Mouse (Mus musculus) layer of hippocampus, adult 11-12 months (tissue): ENCODE data around the gene Midn.
"Not testable (repeated sequence)": the region's sequence is repeated elsewhere in the genome, so short reads cannot be mapped to it uniquely, and the experiment has no call there.

Experiments used
- DNase-seq: peaks from one replicate; pipeline ENCODE4 v3.0.0; 2022; ENCODE audit warnings: low spot score

Gene Midn

DNA sequence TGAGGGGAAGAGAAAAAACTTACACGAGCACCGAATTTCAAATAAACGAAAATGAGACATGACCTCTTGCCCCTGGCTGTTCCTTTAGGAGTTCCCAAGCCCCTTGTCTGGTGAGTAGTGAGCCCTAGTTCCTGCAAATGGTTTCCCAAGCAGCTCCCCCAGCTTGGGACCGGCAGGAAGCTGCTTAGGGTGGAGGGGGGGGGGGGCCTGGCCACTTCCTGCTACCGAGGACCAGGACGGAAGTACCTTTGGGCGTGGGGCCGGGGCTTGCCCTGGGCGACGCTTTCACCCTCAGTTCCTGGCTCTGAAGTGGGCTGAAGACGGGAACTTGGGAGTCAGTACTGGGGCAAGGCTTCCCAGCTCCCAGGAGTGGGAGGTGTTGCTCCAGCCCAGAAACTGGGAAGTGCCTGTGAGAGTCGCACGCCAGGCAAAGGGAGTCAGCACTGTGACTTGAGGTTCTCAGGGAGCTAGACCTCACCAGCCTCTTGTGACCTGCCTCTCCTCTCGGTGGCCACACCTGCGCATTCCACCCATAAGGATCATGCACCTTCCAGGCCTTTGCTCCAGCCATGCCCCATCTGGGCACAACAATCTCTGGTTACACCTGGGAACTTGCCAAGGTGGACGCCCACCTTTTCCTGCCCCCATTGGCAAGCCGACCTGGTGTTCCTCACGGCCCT is 10.4 kb downstream of the Midn start:
- no peak for DNase-seq

DNA sequence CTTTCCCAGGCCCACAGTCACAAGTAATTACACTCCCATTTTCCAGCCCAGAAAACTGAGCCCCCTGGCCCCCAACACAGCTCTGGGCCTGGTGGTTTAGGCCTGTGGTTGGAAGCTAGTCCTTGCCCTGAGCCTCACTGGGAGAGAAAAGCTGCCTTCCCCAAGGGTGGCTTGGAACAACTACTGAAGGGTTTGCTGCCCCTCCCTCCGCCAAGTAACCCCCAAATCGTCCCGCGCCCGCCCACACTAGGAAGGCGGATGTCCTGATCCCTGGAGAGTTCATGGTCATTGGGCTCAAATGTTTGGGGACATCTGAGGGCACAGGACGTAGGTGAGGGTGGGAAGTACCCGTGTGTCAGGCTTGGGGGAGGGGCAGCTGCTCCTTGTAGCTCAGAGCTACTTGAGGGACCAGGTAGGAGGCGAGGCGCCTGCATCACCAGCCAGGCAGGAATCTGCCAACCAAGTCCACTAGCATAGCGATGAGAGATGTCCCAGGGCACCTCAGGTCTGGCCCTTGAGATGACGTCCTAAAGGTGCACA is 11.0 kb downstream of the Midn start:
- no peak for DNase-seq

DNA sequence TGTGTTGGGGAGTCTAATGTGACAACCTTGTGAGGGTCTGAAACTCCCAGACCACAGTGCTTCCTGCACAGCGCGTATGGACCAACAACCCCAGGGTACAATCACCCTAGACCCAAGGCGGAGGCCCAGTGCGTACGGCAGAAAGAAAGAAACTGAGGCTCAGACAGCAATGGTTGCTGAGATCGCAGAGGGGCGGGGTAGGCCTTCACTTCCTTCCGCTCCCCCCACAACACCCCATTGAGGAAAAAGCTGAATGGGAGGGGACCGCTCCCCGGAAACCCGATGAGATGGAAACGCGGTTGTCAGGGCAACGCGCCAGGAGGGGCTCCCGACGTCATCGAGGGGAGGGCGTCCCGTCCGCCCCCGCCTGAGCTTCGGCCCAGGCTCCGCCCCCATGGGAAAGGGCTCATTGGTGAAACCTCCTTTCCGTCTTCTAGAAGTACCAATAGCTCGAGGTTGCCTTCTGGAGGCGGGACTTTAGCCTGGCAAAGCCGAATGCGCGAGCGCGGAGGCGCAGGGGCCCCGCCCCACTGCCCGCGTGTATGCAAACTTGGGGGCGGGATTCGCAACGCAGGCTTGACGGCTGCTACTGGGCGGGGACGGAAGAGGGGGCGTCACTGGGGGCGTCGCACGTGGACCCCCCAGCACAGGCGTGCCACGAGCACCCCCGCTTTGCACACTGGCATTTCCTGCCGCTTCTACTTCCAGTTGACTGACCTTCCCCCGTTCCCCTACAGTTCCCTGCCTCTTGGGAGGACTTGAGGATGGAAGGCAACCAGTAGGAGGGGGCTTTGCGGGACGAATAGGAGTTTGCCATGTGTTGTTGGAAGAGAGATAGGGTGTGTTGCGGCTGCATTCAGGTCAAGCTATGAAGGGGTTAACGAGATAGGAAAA is 11.7 kb downstream of the Midn start:
- peak; percentile 99 for DNase-seq

DNA sequence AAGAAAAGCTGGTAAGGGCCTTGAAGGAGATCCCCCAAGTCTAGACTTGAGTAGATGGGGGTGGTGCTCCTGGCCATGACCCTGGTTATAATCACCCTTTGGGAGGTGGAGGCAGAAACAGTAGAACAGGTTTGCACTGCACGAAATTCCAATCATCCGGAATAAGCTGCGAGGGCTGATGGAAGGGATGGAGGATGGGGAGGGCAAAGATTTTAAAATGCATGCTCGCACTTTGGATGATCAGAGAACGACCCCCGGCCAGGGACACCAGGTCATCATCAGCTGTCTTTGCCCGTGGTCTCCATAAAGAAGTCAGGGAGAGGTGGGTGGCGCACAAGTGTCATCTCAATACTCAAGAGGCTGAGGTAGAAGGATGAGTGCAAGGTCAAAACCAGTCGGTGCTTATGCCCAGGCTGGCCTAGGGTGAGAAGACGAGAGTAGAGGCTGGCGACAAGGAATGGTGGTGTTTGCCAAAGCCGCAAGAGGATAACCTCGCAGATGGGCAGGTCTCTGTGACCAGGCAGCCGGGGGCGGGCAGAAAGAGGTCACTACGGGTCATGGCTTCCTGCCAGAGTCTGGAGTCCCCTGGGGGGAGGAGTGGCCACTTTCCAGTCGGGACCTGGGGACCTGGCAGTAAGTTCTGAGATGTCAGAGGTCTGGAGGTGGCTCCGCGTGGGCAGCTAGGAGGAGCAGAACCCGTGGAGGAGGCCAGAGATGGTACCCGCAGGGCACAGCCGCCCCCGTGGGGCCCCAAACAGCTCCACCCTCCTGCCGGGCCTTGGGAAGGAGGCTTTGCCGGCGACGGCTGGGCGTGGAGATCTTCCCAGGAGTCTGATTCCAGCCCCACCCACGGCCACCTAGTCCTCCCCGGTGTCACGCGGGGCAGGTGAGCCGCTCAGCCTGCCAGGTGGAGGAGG is 12.6 kb downstream of the Midn start:
- DNase-seq, result no peak

DNA sequence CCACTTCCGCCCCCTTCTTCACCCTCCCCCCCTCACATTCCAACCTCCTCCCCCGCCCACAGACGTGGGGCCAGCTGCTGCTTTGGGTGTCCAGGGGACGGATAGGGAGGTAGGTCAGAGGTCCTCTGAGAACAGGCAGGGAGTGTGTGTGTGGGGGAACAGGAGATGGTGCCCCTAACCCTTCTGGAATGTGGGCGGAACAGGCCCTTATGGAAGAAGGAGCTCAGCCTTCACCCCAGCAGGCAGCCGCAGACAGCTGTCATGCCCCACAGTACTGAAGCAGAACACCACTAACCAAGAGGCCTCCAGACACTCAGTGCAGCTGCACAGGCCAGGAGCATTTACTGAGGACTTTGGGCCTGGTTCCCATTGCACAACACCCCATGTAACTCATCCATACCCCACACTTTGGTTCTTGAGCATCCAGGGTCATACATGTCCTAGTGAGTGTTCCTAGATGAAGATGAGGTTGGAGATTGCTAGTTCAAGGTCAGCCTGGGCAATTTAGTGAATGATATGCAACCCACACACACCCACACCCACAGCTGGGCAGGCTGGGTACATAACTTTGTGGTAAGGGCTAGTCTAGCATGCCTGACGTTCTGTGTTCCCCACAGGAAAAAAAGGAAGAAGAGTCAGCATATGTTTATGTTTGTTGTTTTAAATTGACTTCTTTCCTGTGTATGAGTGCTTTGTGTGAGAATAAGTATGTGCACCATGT is 13.6 kb downstream of the Midn start:
- DNase-seq, result no peak

DNA sequence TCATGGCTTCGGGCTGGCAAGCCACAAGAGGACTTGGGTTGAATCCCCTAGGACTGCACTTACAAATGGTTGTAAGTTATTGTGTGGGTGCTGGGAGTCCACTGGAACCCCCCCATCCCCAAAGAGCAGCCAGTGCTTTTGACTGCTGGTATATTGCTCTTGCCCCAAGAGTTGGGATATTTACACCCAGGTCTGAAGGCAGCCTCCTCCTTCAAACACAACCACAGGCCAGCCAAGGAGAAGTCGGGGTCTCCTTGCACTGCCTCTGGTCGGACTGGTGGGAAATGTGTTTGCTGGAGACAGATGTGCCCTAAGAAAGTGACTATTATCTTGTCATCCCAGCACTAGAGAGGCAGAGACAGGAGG is 14.2 kb downstream of the Midn start:
- no peak for DNase-seq

DNA sequence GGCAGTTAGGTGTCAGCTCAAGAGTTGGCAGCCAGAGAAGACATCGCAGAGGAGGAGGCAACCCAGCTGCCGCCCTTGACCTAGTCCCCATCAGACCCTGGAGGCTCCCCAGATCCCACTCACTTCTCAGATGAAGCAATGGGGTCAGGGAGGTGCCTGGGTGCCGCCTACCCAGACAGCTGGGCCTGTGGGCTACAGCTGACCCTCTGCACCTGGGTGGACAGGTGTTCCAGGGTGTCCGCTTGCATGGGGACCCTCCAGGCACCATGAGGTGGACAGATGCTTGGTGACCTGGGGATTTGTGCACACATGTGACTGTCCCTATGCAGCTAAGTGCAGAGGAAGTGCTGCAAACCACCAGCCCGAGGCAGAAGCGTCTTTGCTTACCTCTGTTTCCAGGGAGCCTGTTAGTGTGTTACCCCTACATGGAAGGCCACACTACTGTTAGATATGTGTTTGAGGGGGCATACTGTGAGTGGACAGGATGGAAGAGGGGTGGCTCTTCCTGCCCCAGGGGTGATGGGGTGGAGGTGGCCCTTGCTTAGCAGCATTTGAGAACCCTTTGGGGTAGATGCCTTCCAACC is 14.7 kb downstream of the Midn start:
- no peak for DNase-seq

DNA sequence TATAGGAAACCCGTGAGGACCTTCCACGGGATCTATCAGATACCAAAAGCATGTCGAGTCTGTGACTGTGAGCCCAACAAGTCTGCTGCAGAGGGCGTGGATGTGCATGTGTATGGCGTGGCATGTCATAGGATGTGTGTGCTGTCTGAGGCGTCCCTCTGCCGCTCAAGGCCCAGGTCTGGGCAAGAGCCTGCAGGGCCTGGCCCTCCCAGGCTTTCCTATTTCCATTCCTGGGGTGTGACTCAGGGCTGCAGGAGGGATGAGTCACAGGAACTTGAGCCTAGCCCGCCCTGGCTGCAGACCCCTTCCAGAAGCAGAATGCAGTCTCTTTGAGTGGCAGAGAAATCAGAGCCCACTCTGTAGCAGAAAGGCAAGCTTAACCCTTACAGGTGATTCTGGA is 15.6 kb downstream of the Midn start:
- DNase-seq, result no peak

DNA sequence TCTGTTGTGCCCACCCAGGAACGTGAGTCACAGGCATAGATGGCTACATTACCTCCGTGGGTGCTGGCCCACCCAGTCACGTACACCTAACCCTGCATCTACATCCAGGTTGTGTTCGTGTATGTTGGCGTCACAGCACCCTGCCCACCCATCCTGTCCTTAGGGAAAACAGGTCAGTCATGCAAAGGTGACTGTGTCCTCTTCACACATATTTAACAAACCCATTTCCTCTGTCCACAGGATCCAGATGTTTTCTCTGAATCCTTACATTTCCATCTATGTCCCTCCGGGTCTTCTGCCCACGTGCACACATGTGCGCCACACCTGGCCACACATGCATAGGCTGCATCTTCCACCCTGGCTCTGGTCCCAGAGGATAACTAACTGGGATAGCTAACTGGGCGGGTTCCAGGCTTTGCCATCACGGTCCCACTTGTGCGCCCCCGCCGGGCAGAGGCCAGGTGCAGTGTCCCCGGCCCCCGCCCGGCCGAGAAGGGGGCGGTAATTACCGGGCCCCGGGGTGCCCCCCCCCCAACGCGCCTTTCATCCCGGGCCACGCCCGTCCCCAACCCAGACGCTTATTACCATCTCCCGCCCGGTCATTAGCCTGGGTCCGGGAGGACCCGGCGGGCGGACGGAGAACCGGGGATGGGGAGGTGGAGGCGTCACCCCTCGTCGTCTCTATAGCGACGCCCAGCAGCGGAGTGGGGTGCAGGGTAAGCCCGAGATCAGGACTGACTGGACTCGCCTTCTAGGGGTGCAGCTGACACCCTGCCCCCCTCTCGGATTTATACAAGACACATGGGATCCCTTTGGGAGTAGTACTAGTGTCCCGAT is 16.3 kb downstream of the Midn start:
- DNase-seq, result no peak

DNA sequence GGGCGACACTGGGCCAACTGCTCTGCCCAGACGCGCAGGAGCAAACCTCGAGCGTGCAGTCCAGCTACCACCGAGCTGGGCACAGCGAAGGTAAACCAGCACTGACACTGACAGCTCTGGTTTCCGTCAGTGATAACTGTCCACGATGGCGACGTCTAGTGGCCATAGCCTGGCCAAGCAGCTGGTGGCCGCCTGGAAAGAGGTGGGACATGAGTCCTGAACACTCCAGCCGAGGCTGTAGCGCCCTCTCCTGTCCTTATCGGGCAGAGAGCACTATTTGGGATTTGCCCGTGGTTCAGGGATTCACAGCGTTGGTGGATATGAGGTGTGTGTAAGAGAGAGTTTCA is 16.9 kb downstream of the Midn start:
- DNase-seq, result peak; percentile 98

DNA sequence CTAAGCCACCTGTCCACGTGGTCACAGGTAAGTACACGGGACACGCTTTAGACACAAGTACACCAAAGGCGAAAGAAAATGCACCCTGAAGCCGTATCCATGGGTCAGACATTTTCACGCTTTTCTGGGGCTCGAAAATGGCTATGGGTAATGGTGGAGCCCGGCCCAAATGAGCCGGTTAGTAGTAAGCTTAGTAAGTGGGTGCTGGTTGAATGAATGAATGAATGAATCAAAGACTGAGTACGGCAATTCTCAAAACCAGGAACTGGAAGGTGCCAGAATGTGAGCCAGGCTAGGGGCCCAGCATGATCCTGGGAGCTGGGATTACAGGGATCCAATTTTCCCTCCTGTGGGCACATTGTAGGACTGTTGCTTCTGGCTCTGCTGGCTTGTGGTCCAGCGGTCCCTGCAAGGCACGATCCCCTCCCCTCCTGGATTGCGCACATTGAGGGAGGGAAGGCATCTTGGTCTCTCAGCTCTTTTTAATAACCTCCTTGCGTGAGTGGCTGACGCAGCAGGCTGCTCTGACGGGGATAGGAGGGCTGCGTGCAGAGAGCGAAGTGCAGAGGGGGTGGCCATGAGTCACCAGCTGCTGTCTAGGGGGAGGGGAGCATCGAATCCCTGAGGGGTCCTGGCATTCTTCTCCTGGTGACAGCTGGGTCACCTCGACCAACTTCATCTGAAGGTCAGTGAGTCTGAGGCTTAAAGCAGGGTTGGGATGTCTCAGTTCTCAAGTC is 17.5 kb downstream of the Midn start, which contains the start of gene Cirbp:
Gene Cirbp (plus strand): TSS at position 594 of the 737 bp plus-strand sequence.
- no peak for DNase-seq

DNA sequence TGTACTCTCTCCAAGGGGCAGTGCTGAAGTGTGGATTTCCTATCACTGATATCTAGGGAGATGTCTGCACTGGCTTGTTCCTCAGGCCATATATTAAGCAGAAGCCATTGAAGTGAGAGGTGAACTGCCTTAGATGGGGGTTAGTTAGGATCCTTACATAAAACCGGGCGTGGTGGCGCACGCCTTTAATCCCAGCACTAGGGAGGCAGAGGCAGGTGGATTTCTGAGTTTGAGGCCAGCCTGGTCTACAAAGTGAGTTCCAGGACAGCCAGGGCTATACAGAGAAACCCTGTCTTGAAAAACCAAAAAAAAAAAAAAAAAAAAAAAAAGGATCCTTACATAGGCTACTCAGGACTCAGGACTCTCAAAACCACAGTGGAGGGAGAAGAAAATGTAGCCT is 18.1 kb downstream of the Midn start:
- DNase-seq, result not testable (repeated sequence)

DNA sequence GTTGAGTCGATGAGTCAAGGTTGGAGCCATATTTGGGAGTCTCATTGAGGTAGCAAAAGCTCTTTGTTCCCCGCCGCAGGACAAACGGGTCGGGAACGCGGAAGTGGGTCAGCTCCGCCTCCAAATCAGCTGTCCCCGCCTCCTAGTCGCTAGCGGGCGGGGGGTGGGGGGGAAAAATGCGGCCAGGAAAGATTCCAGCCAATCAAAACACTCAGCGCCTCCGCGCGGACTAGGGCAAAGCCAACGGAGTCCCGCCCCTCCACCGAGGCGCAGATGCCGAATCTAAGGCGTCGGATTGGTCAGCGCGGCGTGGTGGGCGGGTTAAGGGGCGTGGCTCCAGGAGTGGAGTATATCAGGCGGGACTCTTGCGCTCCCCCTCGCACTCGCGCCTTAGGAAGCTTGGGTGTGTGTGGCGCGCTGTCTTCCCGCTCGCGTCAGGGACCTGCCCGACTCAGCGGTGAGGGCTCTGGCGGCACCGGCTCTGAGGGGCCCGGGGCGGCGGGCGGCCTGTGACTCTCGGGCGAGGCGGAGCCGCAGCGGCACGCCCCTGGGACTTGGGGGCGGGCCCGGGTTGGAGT is 19.5 kb downstream of the Midn start:
- peak; percentile 98 for DNase-seq

DNA sequence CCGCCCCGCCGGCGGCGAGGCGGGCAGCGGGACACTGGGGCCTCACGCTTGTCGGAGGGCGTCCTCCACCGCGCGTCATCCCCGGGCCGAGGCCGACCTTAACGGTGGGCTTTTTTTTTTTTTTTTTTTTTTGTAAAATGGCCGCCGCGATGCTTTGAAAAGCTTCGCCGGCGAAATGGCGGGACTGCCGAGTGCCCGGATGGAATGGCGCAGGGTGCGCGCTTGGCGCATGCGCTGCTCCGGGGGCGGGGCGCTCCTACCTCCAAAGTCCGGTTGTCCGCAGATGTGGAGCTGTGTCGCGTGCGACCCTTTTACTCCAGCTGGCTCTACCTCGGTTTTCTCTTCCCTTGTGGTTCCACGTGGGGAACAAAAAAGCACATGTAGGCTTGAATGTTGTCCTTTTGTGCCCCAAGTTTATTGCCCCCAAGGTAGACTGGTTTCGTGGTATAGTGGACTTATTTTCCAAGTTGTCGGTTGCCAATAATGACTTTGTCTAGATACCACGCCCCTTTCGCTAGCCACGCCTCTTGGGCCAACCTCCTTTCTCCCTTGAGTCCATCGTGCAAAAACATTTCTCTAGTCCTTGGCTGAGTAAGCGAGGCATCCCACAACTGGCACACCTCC is 20.1 kb downstream of the Midn start:
- DNase-seq, result peak; percentile 93

DNA sequence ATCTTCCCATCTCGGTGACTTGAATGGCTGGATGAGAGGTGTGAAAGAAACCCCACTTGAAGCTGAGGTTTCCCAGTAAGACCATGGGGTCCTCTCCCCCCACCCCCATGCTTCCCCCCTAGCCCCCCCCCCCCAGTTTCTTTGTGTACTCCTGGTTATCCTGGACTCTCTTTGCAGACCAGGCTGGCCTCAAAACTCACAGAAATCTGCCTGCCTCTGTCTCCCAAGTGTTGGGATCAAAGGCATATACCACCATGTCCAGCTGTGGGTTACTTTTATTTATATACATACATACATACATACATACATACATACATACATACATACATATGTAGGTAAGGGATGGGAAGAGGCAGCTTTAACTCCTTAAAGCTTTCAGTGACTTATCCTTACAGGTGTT is 21.0 kb downstream of the Midn start:
- no peak for DNase-seq

DNA sequence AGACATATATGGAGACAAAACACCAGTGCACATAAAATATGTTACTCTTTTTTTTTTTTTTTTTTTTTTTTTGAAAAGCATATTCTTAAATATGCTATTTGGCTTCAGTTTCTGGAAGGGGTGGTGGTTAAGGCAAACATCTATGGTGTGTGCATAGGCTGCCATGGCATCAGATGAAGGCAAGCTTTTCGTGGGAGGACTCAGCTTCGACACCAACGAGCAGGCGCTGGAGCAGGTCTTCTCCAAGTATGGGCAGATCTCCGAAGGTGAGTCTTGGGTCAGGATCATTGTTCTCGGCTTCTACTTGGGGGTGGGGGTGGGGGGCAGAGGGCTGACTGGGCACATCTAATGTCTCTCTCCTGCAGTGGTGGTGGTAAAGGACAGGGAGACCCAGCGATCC is 21.6 kb downstream of the Midn start:
- DNase-seq, result no peak

DNA sequence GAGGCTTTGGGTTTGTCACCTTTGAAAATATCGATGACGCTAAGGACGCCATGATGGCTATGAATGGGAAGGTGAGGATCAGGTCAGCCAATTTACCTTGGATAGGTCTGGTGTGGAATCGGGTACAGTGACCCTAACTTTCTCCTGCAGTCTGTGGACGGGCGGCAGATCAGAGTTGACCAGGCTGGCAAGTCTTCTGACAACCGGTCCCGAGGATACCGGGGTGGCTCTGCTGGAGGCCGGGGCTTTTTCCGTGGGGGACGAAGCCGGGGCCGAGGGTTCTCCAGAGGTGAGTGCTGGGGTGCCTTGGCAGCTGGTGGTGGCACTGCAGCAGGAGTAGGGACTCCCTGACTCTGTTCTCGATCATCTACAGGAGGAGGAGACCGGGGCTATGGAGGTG is 22.0 kb downstream of the Midn start:
- no peak for DNase-seq

DNA sequence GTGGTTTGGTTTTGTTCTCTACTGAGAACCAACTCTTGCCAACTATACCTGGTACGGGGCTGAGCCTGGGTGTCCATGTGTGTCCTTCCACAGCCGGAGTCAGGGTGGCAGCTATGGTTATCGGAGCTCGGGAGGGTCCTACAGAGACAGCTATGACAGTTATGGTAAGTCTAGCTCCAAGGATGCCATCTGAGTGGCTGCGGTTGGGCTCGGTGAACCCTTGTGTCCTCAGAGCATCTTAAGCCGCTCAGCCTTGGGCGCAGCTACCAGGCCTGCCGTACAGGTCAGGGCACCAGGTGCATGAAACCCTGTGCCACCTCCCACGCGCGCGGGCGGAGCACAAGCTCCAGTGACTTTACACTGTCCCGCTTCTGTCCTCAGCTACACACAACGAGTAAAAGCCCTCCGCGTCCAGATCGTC is 22.5 kb downstream of the Midn start:
- DNase-seq, result no peak

DNA sequence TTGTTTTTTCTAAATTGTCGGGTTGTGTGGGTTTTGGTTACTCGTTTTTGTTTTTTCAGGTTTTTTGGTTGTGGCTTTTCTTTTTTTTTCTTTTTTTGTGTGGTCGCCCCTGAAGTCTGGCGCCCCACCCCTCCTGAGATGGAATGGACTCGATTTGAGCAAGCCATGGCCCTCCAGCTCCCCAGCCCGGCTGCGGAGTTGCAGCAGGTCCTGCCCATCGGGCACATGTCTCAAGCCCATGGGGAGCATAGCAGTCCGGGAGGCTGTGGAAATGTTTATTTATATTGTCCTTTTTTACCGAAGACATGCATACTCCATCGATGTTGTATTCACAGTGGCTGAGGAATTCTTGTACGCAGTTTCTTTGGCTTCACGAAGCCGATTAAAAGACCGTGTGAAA is 23.2 kb downstream of the Midn start:
- DNase-seq, result no peak
